Mouse (Mus musculus) midbrain, embryonic 13.5 days (tissue): ENCODE measurements at regions not wholly inside any gene's neighbourhood (a gene's known extent, or its start where the extent isn't known, plus 50 kb on each side); places are given as distances from the start of the nearest gene placed in this dataset.

Experiments used
- ATAC-seq: fragments of 200-750 bp; cut with Nextera tagmentation; 2 replicates; pipeline ENCODE4 v1.8.0; 2017; ENCODE audit warnings: mild to moderate bottlenecking, moderate TSS enrichment, moderate library complexity
- H3K27ac ChIP-seq: fragments of 300-500 bp; sonication (generic); 2 replicates; pipeline ENCODE4 v1.5.1; 2015; ENCODE audit warnings: inconsistent platforms, mild to moderate bottlenecking, moderate library complexity
- H3K27me3 ChIP-seq: fragments of 300-500 bp; sonication (generic); 2 replicates; pipeline ENCODE4 v1.6.1; 2015; ENCODE audit warnings: mild to moderate bottlenecking, inconsistent platforms
- H3K36me3 ChIP-seq: fragments of 300-500 bp; sonication (generic); 2 replicates; pipeline ENCODE4 v1.6.1; 2015; ENCODE audit warnings: mild to moderate bottlenecking, inconsistent platforms
- H3K4me1 ChIP-seq: fragments of 300-500 bp; sonication (generic); replicated peaks from 2 replicates; pipeline ENCODE4 v1.6.1; 2015; ENCODE audit warnings: inconsistent platforms
- H3K4me2 ChIP-seq: fragments of 300-500 bp; sonication (generic); replicated peaks from 2 replicates; pipeline ENCODE4 v1.6.1; 2015; ENCODE audit warnings: moderate library complexity, mild to moderate bottlenecking, inconsistent platforms
- H3K4me3 ChIP-seq: fragments of 300-500 bp; sonication (generic); replicated peaks from 2 replicates; pipeline ENCODE4 v1.5.1; 2015; ENCODE audit warnings: mild to moderate bottlenecking, inconsistent platforms
- H3K9ac ChIP-seq: fragments of 300-500 bp; sonication (generic); replicated peaks from 2 replicates; pipeline ENCODE4 v1.6.1; 2015; ENCODE audit warnings: mild to moderate bottlenecking, inconsistent platforms
- H3K9me3 ChIP-seq: fragments of 300-500 bp; sonication (generic); 2 replicates; pipeline ENCODE4 v1.6.1; 2016; ENCODE audit warnings: mild to moderate bottlenecking, inconsistent platforms
- WGBS: fragments of 180-500 bp; shearing (Covaris S2); methylation state at CpG from one replicate; pipeline ENCODE4 v1.1.7; 2015; 5-methylcytosine and 5-hydroxymethylcytosine counted together

- Histone ChIP-seq H3K27ac (no peak overlapping the region), H3K9ac (no peak overlapping the region), H3K4me2 (no peak overlapping the region), H3K4me3 (no peak overlapping the region), H3K4me1 (no peaks in the 10 kb centered on the region), H3K36me3 (no peaks in the 10 kb centered on the region), H3K9me3 (no peaks in the 10 kb centered on the region), H3K27me3 (no peaks in the 10 kb centered on the region)
- ATAC-seq = no peak
- 89% methylated on average over 6 of the region's 6 CpGs for WGBS
Observed at GRCm38 (mm10) chr10:43761979-43762570, 139.5 kb downstream of the Qrsl1 start.

GRCm38 (mm10) chr10:43764581-43764980 is 137.0 kb downstream of the Qrsl1 start:
- Histone ChIP-seq H3K4me2 (no peak overlapping the region), H3K36me3 (no peaks in the 10 kb centered on the region), H3K27ac (no peak overlapping the region), H3K27me3 (no peaks in the 10 kb centered on the region), H3K9me3 (no peaks in the 10 kb centered on the region), H3K9ac (no peak overlapping the region), H3K4me3 (no peak overlapping the region), H3K4me1 (no peaks in the 10 kb centered on the region)
- 90% methylated on average over 3 of the region's 3 CpGs for WGBS
- no peak for ATAC-seq

DNA sequence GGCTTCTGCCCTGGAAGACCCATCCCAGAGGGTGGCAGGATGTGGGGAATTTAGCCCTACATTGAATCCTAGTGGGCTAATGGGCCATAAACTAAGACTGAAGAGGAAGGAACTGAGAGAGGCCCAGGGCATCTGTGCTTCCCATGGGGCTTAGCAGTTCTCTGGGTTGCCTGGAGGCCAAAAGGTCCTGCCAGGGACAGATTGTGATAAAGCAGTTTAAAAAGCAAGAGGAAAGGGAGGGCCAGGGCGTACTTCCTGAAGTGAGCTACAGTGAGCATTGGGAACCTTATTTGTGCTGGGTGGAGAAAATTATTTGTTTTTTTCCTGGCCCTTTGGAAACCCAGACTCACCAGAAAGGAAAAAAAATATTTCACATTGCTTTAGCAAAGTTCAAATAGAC is 136.3 kb downstream of the Qrsl1 start:
- H3K27ac ChIP-seq = no peak overlapping the region
- H3K27me3 ChIP-seq = no peaks in the 10 kb centered on the region
- WGBS = 94% methylated on average over 1 of the region's 1 CpGs
- H3K4me3 ChIP-seq = no peak overlapping the region
- no peaks in the 10 kb centered on the region for H3K4me1 ChIP-seq
- H3K4me2 ChIP-seq = no peak overlapping the region
- no peak overlapping the region for H3K9ac ChIP-seq
- no peaks in the 10 kb centered on the region for H3K9me3 ChIP-seq
- no peaks in the 10 kb centered on the region for H3K36me3 ChIP-seq
- no peak for ATAC-seq

GRCm38 (mm10) chr10:43765829-43766486 is 135.6 kb downstream of the Qrsl1 start:
- no peaks in the 10 kb centered on the region for H3K36me3 ChIP-seq
- 75% methylated on average over 11 of the region's 11 CpGs for WGBS
- no peak overlapping the region for H3K9ac ChIP-seq
- H3K4me3 ChIP-seq = no peak overlapping the region
- no peak overlapping the region for H3K4me2 ChIP-seq
- H3K4me1 ChIP-seq = no peaks in the 10 kb centered on the region
- no peaks in the 10 kb centered on the region for H3K9me3 ChIP-seq
- H3K27me3 ChIP-seq = no peaks in the 10 kb centered on the region
- no peak for ATAC-seq
- no peak overlapping the region for H3K27ac ChIP-seq

GRCm38 (mm10) chr10:43767961-43768726 is 133.4 kb downstream of the Qrsl1 start:
- H3K4me2 ChIP-seq = no peak overlapping the region
- H3K27ac ChIP-seq = no peak overlapping the region
- ATAC-seq = no peak
- 86% methylated on average over 16 of the region's 16 CpGs for WGBS
- no peaks in the 10 kb centered on the region for H3K27me3 ChIP-seq
- no peaks in the 10 kb centered on the region for H3K9me3 ChIP-seq
- H3K4me1 ChIP-seq = no peaks in the 10 kb centered on the region
- no peak overlapping the region for H3K9ac ChIP-seq
- H3K36me3 ChIP-seq = no peaks in the 10 kb centered on the region
- H3K4me3 ChIP-seq = no peak overlapping the region

GRCm38 (mm10) chr10:43769026-43769425 is 132.5 kb downstream of the Qrsl1 start:
- no peak for ATAC-seq
- Histone ChIP-seq H3K4me3 (no peak overlapping the region), H3K4me1 (no peaks in the 10 kb centered on the region), H3K27me3 (no peaks in the 10 kb centered on the region), H3K4me2 (no peak overlapping the region), H3K27ac (no peak overlapping the region), H3K9ac (no peak overlapping the region), H3K9me3 (no peaks in the 10 kb centered on the region), H3K36me3 (no peaks in the 10 kb centered on the region)
- WGBS = 79% methylated on average over 3 of the region's 3 CpGs

DNA sequence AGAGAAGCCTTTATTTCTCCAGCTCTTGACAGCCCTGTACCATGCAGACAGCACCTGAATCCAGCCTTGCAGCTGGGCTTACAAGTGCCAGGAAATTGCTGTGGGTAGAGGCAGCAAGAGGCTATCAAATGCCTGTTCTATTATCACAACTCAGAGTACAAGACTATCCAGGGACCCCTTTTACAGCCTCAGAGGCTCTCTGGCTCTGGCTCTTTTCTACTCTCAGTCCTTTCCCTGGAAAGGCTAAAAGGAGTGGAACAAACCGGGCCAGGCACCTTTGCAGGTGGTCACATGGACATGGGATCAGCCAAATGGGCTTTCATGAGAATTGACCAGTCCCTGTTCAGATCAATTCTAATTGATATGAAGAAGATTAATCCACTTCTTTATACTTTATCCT is 125.7 kb downstream of the Qrsl1 start:
- H3K27me3 ChIP-seq = no peaks in the 10 kb centered on the region
- H3K27ac ChIP-seq = no peak overlapping the region
- no peak overlapping the region for H3K4me2 ChIP-seq
- no peak for ATAC-seq
- WGBS = 86% methylated on average over 1 of the region's 1 CpGs
- H3K9ac ChIP-seq = no peak overlapping the region
- H3K4me1 ChIP-seq = no peaks in the 10 kb centered on the region
- no peak overlapping the region for H3K4me3 ChIP-seq
- H3K9me3 ChIP-seq = no peaks in the 10 kb centered on the region
- H3K36me3 ChIP-seq = no peaks in the 10 kb centered on the region

DNA sequence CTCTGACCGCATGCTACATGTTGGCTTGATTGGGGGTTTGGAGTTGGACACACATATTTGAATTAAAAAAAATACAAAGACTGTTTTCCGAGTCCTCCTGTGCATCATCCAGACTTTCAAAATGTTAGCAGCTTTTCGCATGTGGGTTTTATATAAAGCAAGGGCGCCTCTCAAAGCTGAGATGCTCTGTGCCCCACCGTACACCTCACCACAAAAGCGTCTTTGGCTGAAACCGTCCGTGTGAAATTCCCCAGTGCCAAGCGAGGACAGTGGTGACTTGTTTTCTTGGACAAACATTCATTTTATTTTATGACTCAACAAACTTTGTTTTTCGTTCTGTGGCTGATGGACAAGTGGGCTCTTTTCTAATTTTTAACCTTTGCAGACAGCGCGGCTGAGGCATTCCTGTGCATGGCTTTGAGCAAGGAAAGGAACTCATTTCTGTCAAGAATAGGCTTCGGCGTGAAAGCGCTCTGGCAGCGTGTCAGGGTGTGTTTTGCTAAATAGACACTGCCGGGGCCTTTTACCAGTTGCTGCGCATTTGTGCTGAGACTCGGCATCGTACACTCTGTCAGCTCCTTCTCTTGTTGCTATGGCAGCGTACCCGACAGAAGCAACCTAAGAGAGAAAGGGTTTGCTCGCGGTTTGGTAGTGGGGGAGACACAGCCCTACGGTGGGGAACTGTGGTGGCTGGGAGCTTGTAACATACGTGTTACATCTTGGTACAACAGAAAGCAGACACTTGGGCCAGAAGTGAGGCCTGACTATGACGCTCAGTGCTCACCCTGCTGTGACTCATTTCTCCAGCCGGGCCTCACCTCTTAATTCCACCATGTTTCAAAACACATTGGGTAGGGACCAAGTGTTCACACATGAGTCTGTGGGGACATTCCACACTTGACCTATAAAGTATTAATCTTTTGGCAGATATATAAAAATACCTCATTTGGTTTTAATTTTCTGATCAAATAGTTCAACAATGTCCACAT is 123.6 kb downstream of the Qrsl1 start:
- Histone ChIP-seq H3K27ac (no peak overlapping the region), H3K9ac (no peak overlapping the region), H3K4me1 (no peaks in the 10 kb centered on the region), H3K36me3 (no peaks in the 10 kb centered on the region), H3K9me3 (peaks cover 4% of the 10 kb centered on the region), H3K4me2 (no peak overlapping the region), H3K4me3 (no peak overlapping the region), H3K27me3 (no peaks in the 10 kb centered on the region)
- ATAC-seq = no peak; the same call in 1 of the 2 replicates
- WGBS = 79% methylated on average over 28 of the region's 28 CpGs

DNA sequence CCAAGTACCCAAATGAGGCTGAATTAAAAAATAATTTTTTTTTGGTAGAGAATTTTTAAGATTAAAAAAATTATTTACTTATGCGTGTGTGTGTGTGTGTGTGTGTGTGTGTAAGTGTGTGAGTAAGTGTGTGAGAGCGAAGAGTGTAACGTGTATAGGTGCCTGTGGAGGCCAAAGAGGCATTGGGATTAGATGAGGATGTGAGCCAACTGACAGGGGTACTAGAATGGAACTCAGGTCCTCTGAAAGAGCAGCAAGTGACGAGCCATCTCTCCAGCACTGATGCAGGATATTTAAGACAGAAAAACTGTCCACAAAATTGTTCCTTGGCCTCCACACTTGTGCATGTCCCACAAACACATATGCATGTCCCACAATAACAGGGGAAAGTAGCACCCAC is 121.0 kb downstream of the Qrsl1 start:
- Histone ChIP-seq H3K4me1 (no peaks in the 10 kb centered on the region), H3K4me2 (no peak overlapping the region), H3K9ac (no peak overlapping the region), H3K27me3 (no peaks in the 10 kb centered on the region), H3K9me3 (peaks cover 4% of the 10 kb centered on the region), H3K27ac (no peak overlapping the region), H3K36me3 (no peaks in the 10 kb centered on the region), H3K4me3 (no peak overlapping the region)
- 91% methylated on average over 4 of the region's 4 CpGs for WGBS
- ATAC-seq = no peak

DNA sequence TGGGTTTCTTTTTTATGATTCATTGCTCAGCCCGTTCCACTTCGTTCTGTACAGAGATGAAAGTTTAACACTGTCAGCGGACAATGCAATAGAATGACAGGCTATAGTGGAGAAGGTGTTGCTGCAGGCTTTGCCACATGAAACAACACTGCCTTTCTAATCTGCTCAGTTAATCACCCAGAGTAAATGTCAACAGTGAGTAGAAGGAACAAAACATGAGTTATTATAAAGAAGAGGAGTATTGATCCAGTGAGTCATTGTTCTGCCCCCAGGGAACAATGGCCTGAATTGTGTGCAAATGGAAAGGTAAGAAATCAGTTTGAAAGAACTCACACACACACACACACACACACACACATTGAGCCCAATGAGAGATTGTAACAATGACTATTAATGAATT is 118.2 kb downstream of the Qrsl1 start:
- H3K4me1 ChIP-seq = no peaks in the 10 kb centered on the region
- H3K27ac ChIP-seq = no peak overlapping the region
- no peak overlapping the region for H3K4me2 ChIP-seq
- H3K36me3 ChIP-seq = no peaks in the 10 kb centered on the region
- H3K9me3 ChIP-seq = peaks cover 4% of the 10 kb centered on the region
- no peak overlapping the region for H3K9ac ChIP-seq
- H3K4me3 ChIP-seq = no peak overlapping the region
- WGBS = 92% methylated on average over 3 of the region's 3 CpGs
- H3K27me3 ChIP-seq = no peaks in the 10 kb centered on the region
- ATAC-seq = no peak

DNA sequence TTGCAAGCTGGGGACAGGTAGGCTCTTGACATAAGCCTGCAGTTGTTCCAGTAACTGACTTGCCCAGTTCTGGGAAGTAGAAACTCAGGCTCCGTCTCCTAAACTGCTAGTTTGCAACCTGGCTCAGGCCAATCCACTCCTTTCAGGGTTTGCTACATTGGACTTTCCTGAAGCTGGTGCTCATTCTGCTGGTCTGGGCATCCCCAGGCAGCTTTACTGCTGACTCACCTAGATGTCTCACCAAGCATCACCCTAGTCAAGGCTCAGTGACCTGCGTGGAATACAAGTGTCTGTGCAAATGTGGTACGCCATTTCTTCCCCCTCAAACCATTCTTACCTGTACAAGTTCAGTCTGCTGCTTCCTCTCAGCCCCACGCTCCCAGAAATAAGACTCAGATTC is 110.8 kb downstream of the Qrsl1 start:
- 94% methylated on average over 4 of the region's 4 CpGs for WGBS
- no peak overlapping the region for H3K27ac ChIP-seq
- no peaks in the 10 kb centered on the region for H3K27me3 ChIP-seq
- no peak overlapping the region for H3K4me2 ChIP-seq
- H3K4me1 ChIP-seq = no peaks in the 10 kb centered on the region
- ATAC-seq = no peak
- H3K9me3 ChIP-seq = no peaks in the 10 kb centered on the region
- no peaks in the 10 kb centered on the region for H3K36me3 ChIP-seq
- no peak overlapping the region for H3K9ac ChIP-seq
- H3K4me3 ChIP-seq = no peak overlapping the region
